Mouse (Mus musculus) bone marrow macrophage, adult 2 months (primary cell): ENCODE data around the gene Pip5k1c.

Experiments used
- CTCF ChIP-seq: IDR thresholded peaks from 2 replicates; pipeline ENCODE4 v1.5.1; 2012; ENCODE audit warnings: low read depth, mild to moderate bottlenecking, low read length, moderate library complexity
- POLR2A ChIP-seq: IDR thresholded peaks from 2 replicates; pipeline ENCODE4 v1.6.1; 2012; ENCODE audit warnings: mild to moderate bottlenecking, low read depth, low read length, borderline replicate concordance

- no peak for TF ChIP-seq CTCF
- TF ChIP-seq POLR2A, result no peak
Observed at GRCm38 (mm10) chr10:81252424-81253419, 40.0 kb upstream of the Pip5k1c start, which contains the start of gene Matk.
